1 mouse cellular context compared by ENCODE assay signal in the genomic region with DNA sequence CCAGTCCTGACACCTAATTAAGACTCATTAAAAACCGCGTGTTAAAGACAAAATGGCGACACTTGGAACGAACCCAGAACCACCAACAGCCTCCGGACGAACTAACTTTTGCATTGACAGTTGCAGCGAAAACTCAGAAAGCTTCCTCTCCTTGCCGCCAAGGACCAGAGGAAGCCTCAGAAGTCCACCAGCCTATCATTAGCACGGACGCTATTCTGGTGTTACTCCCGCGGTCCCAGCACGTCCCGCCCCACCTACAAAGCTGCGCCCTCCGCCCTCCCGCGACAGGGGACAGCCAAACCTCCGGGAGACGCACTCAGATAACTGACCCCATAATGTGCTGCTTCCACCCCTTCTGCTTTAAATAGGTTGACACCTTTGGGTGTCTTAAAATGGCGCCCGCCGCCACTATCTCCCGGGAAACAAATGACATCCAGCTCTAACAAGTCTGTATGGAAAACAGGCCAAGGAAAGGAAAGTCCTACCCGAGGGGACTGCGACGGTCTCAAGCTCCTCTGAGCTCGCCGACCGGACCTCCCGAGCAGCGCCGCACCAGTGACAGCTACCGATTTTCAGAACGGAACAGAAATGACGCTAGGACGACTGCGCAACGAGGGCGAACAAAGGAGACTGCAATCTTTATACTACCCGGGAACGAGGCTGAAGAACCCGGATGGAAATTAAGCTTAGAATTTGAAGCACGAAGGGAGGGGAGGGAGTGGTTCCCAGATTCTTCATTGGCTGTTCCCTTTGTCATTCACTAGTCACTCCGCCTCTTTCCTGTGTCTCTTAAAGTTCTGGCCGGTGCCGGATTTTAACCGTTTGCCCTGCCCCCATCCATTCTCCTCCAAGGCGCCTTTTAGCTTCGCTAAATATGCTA.
TF ChIP-seq lines count a peak whose summit lies in the region.

Gene Rbmx (minus strand): TSS at position 670 of the 880 bp plus-strand sequence.

TF ChIP-seq in MEL, 35 proteins besides CTCF, POLR2A, EP300 and RAD21 (continued from another document):
- TF ChIP-seq GATA1 (IDR thresholded peaks at IDR 0.05; ENCODE audit: low read depth, low read length), result no peak
- TF ChIP-seq BHLHE40 (IDR thresholded peaks at IDR 0.05; ENCODE audit: borderline replicate concordance, low read depth, low read length), result 0 out of 2 replicates have a peak, but pooled peaks have one; percentile 19
- no peak for TF ChIP-seq TCF12 (IDR thresholded peaks at IDR 0.05; ENCODE audit: low read depth, low read length)
- TF ChIP-seq SMC3 (IDR thresholded peaks at IDR 0.05; ENCODE audit: low read depth, low read length), result no peak
- peak; percentile 89 for TF ChIP-seq NELFE (IDR thresholded peaks at IDR 0.05; ENCODE audit: low read depth, low read length)
- peak; percentile 68 for TF ChIP-seq HCFC1 (IDR thresholded peaks at IDR 0.05; ENCODE audit: low read depth, low read length)
- no peak for TF ChIP-seq UBTF (IDR thresholded peaks at IDR 0.05; ENCODE audit: borderline replicate concordance, insufficient read depth, low read depth, low read length)
- peak; percentile 80; the same call in 1 of the 2 replicates for TF ChIP-seq ZMIZ1 (IDR thresholded peaks at IDR 0.05; ENCODE audit: low read depth, low read length)
- no peak for TF ChIP-seq ZC3H11A (IDR thresholded peaks at IDR 0.05; ENCODE audit: low read depth, low read length)
- TF ChIP-seq JUND (IDR thresholded peaks at IDR 0.05; ENCODE audit: low read depth, low read length), result no peak
- TF ChIP-seq MAFK (IDR thresholded peaks at IDR 0.05; ENCODE audit: borderline replicate concordance, low read depth, low read length), result no peak
- no peak for TF ChIP-seq MEF2A (IDR thresholded peaks at IDR 0.05; ENCODE audit: extremely low read depth, insufficient replicate concordance, low read depth, low read length, poor library complexity, severe bottlenecking)
- TF ChIP-seq CHD1 (IDR thresholded peaks at IDR 0.05; ENCODE audit: low read depth, low read length), result no peak
- TF ChIP-seq ZKSCAN1 (IDR thresholded peaks at IDR 0.05; ENCODE audit: low read depth, low read length), result no peak
